Mouse (Mus musculus): Measurements from ENCODE around the gene Eif4b. TPM values are rescaled to one million over a fixed set of nuclear protein-coding genes. Genes with fewer than 3 reads are reported as not detected.

Eif4b gene
- polyA plus RNA-seq, 1 experiment from 2014 or later, result 54.0 TPM

DNA sequence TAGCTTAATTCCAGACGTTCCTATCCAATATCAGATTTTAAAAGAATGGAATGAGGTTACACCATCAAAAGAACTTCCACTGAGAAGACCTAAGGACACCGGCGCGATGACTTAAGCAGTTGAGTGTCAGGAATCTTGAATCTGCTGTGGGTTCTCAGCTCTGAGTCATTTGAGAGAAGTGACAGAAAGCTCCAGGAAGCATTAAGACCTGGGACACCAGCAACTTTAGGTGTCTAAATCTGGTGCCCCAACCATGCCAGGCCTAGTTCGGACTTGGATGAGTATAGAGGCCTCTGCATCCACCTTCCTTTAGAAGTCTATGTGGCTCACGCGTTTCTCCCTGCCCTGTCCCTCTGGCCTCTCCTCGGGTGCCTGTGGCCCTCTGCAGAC, 26.2 kb downstream of the Eif4b start:
- peaks cover 8% of the 10 kb centered on the region; the same call in 1 of the 2 replicates for H3K36me3 ChIP-seq (ENCODE audit: insufficient read depth, low read length)
- H3K4me1 ChIP-seq (ENCODE audit: insufficient read depth, low read depth, low read length), result peaks cover 30% of the 10 kb centered on the region
- ATAC-seq, result no peak
- TF ChIP-seq EP300 (IDR thresholded peaks at IDR 0.05), result no peak
- TF ChIP-seq CTCF (IDR thresholded peaks at IDR 0.05), result no peak
- no peaks in the 10 kb centered on the region for H3K27me3 ChIP-seq (replicated peaks; ENCODE audit: insufficient read depth, low read length)
- H3K9ac ChIP-seq (replicated peaks; ENCODE audit: low read depth), result peak overlapping the region; percentile 59
- peak overlapping the region; percentile 100 for H3K27ac ChIP-seq (ENCODE audit: low read length)
- no peaks in the 10 kb centered on the region for H3K9me3 ChIP-seq (ENCODE audit: low read length)
- WGBS, result 18% methylated on average over 8 of the region's 8 CpGs
- peak overlapping the region; percentile 87 for H3K4me2 ChIP-seq (replicated peaks; ENCODE audit: low read depth, low read length)
- DNase-seq (ENCODE audit: low spot score), result peak; percentile 51
- peak overlapping the region; percentile 48 for H3K4me3 ChIP-seq (ENCODE audit: low read depth, low read length)

DNA sequence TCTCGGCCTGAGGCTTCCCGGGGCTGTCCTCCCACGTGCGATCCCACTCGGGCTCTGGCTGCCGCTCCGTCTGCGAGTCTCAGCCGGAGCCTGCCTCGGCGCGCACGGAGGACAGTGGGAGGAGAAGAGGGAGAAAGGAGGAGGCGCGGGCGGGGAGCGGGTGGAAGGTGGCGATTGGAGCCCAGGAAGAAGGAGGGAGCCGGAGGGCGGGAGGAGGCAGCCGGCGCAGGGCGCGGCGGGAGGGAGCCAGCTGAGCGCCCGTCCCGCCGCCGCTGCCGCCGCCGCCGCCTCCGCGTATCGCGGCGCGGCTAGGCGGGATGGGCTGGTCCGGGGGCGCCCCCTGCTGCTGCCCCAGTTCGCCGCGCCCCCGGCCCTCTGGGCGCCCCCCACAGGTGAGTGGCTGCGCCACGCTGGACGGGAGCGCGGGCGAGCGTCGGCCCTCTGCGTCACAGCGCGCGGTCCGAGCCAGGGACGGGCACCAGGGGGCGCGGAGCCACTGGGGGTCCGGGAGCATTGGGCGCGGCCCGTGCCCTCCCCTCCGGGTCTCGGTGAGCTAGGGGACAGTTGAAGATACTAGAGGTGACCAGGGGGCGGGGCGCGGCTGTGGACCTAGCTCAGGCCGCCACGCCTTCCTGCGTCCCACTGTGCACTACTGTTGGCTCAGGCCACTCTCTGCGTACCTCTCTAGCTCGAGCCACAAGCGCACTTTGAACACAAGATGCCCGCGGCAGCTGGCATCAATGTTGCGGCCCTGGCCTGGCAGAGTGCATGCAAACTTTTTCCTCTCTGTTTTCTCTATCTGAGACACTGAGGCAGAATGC, 26.8 kb downstream of the Eif4b start, which contains the start of gene Tns2:
TSS of gene Tns2 (plus strand) at position 253 of the 821 bp plus-strand sequence.
- H3K4me1 ChIP-seq (ENCODE audit: insufficient read depth, low read depth, low read length), result peaks cover 35% of the 10 kb centered on the region
- no peaks in the 10 kb centered on the region for H3K27me3 ChIP-seq (replicated peaks; ENCODE audit: insufficient read depth, low read length)
- 5% methylated on average over 53 of the region's 82 CpGs for WGBS
- peaks cover 5% of the 10 kb centered on the region; the same call in 1 of the 2 replicates for H3K36me3 ChIP-seq (ENCODE audit: insufficient read depth, low read length)
- H3K4me2 ChIP-seq (replicated peaks; ENCODE audit: low read depth, low read length), result peak within 1 kb of the TSS; percentile 87
- TF ChIP-seq CTCF (IDR thresholded peaks at IDR 0.05), result peak; percentile 73
- TF ChIP-seq EP300 (IDR thresholded peaks at IDR 0.05), result no peak
- peak within 1 kb of the TSS; percentile 48 for H3K4me3 ChIP-seq (ENCODE audit: low read depth, low read length)
- H3K9me3 ChIP-seq (ENCODE audit: low read length), result no peaks in the 10 kb centered on the region
- DNase-seq (ENCODE audit: low spot score) (peak; percentile 95), ATAC-seq (peak; percentile 37)
- H3K9ac ChIP-seq (replicated peaks; ENCODE audit: low read depth), result peak within 1 kb of the TSS; percentile 59
- peak within 1 kb of the TSS; percentile 100 for H3K27ac ChIP-seq (ENCODE audit: low read length)

DNA sequence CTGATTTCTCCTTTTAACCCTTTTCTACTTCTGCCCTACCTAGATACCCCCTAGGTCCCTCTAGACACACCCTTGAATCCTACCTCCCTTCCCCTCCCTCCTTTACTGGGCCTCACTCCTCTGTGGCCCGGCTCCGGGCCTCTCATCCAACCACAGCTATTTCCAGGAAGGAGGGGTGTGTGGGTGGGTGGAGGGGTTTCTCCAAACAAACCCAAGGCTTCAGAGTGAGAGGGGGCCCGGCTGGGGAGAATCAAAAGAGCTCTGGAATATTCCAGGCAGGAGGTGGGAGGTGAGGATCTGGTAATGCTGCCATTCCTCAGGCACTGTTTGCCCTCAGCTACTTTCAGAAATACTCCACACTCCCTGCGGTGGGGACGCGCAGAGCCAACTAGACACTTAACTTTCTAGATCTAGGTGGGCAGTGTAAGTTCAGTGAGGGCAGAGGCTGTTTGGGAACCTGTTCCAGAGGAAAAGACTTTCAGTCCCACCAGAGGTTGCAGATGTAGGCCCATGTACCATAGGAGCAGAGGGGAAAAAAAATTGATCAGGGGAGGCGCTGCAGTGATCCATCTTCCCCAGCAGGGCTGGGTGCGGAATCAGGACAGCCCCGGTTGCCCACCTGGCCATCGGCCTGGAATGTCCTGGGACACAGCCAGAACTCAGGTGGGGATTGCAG, 27.6 kb downstream of the Eif4b start:
- H3K27me3 ChIP-seq (replicated peaks; ENCODE audit: insufficient read depth, low read length), result no peaks in the 10 kb centered on the region
- peak; percentile 41 for TF ChIP-seq CTCF (IDR thresholded peaks at IDR 0.05)
- no peak for TF ChIP-seq EP300 (IDR thresholded peaks at IDR 0.05)
- peak overlapping the region; percentile 48 for H3K4me3 ChIP-seq (ENCODE audit: low read depth, low read length)
- peaks cover 42% of the 10 kb centered on the region for H3K4me1 ChIP-seq (ENCODE audit: insufficient read depth, low read depth, low read length)
- peak overlapping the region; percentile 59 for H3K9ac ChIP-seq (replicated peaks; ENCODE audit: low read depth)
- H3K9me3 ChIP-seq (ENCODE audit: low read length), result no peaks in the 10 kb centered on the region
- H3K27ac ChIP-seq (ENCODE audit: low read length), result peak overlapping the region; percentile 100
- peak overlapping the region; percentile 87 for H3K4me2 ChIP-seq (replicated peaks; ENCODE audit: low read depth, low read length)
- ATAC-seq (no peak), DNase-seq (ENCODE audit: low spot score) (peak; percentile 80)
- WGBS, result 12% methylated on average over 10 of the region's 10 CpGs
- H3K36me3 ChIP-seq (ENCODE audit: insufficient read depth, low read length), result 0 out of 2 replicates have a peak, but pooled peaks cover under 1% of the 10 kb centered on the region

DNA sequence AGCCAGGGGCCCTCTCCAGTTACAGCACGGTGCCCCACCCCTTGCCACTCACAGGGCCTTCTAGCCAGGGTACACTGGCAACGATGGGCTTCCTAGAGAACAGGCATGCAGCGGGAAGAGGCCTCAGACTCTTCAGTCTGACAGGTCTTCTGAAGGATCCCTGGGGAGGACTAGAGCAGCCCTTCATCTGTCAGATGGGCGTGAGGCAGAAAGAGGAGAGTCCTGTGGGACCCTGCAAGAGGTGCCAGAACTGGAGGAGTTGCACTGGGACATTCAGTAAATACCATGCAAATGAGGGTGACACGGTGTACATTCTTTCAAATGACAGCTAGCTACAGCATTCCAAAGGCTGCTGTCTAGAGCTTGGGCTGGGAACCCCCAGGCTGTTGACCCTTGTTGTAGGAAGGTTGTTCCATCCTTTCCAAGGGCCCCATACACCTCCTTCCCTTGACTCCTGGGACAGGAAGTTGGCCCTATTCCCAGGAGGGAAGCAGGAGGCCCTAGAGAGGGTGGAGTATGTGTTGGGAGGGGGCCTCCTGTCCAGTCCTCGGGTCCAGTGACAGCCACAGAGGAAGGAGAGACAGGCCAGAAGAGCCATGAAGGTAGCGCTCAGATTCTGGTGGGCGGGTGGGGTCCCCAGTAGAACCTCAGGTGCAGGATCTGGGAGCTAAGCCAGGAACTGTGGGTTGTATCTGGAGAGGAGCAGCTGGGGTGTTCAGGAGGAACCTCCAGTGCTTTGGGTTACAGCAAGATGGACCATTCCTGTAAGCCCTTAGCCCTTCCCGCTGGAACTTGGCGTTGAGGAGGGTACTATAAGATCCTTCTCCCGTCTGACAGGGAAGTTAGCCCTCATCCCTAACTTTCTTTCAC, 28.3 kb downstream of the Eif4b start:
- peak overlapping the region; percentile 87 for H3K4me2 ChIP-seq (replicated peaks; ENCODE audit: low read depth, low read length)
- WGBS, result 6% methylated on average over 11 of the region's 11 CpGs
- H3K27ac ChIP-seq (ENCODE audit: low read length), result peak overlapping the region; percentile 100
- peak overlapping the region; percentile 48 for H3K4me3 ChIP-seq (ENCODE audit: low read depth, low read length)
- H3K9me3 ChIP-seq (ENCODE audit: low read length), result no peaks in the 10 kb centered on the region
- peak overlapping the region; percentile 93 for H3K9ac ChIP-seq (replicated peaks; ENCODE audit: low read depth)
- H3K27me3 ChIP-seq (replicated peaks; ENCODE audit: insufficient read depth, low read length), result no peaks in the 10 kb centered on the region
- TF ChIP-seq EP300 (IDR thresholded peaks at IDR 0.05), result peak; percentile 84
- no peak for TF ChIP-seq CTCF (IDR thresholded peaks at IDR 0.05)
- ATAC-seq (peak; percentile 34), DNase-seq (ENCODE audit: low spot score) (peak; percentile 93)
- peaks cover 43% of the 10 kb centered on the region for H3K4me1 ChIP-seq (ENCODE audit: insufficient read depth, low read depth, low read length)
- H3K36me3 ChIP-seq (ENCODE audit: insufficient read depth, low read length), result 0 out of 2 replicates have a peak, but pooled peaks cover 8% of the 10 kb centered on the region

DNA sequence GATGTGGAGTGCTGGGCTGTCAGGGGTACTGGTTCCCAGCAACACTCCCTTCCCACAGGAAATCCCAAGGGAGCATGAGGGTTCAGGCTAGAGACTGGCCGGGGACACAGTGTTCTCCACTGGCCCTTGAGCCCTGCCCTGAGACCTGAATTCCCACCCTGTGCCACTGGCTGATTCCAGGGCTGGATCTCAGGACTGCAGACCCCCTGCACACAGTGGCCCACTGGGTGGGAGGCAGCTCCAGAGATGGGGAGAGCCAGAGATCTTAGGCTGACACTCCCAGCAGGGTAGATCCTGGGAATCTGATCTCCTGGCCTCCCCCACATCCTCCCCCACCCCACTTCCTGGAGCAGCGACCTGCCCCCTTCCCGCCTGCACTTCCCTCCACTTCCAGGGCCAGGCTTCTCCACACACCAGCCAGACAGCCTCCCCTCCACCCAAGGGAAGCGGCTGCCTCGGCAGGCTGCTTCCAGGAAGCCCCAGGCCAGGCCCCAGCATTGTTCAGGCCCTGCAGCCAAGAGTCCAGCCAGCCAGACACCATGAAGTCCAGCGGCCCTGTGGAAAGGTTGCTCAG, 29.1 kb downstream of the Eif4b start:
- ATAC-seq (peak; percentile 20), DNase-seq (ENCODE audit: low spot score) (peak; percentile 88)
- H3K4me1 ChIP-seq (ENCODE audit: insufficient read depth, low read depth, low read length), result peaks cover 43% of the 10 kb centered on the region
- TF ChIP-seq CTCF (IDR thresholded peaks at IDR 0.05), result no peak
- peak; percentile 66 for TF ChIP-seq EP300 (IDR thresholded peaks at IDR 0.05)
- peak overlapping the region; percentile 100 for H3K27ac ChIP-seq (ENCODE audit: low read length)
- H3K4me3 ChIP-seq (ENCODE audit: low read depth, low read length), result peak overlapping the region; percentile 48
- peaks cover 15% of the 10 kb centered on the region; the same call in 1 of the 2 replicates for H3K36me3 ChIP-seq (ENCODE audit: insufficient read depth, low read length)
- peak overlapping the region; percentile 87 for H3K4me2 ChIP-seq (replicated peaks; ENCODE audit: low read depth, low read length)
- H3K9me3 ChIP-seq (ENCODE audit: low read length), result no peaks in the 10 kb centered on the region
- 3% methylated on average over 6 of the region's 6 CpGs for WGBS
- peak overlapping the region; percentile 93 for H3K9ac ChIP-seq (replicated peaks; ENCODE audit: low read depth)
- no peaks in the 10 kb centered on the region for H3K27me3 ChIP-seq (replicated peaks; ENCODE audit: insufficient read depth, low read length)

Data from lung, postnatal 0 days (tissue).